9 mouse cellular contexts compared by ENCODE assay signal in the genomic region with DNA sequence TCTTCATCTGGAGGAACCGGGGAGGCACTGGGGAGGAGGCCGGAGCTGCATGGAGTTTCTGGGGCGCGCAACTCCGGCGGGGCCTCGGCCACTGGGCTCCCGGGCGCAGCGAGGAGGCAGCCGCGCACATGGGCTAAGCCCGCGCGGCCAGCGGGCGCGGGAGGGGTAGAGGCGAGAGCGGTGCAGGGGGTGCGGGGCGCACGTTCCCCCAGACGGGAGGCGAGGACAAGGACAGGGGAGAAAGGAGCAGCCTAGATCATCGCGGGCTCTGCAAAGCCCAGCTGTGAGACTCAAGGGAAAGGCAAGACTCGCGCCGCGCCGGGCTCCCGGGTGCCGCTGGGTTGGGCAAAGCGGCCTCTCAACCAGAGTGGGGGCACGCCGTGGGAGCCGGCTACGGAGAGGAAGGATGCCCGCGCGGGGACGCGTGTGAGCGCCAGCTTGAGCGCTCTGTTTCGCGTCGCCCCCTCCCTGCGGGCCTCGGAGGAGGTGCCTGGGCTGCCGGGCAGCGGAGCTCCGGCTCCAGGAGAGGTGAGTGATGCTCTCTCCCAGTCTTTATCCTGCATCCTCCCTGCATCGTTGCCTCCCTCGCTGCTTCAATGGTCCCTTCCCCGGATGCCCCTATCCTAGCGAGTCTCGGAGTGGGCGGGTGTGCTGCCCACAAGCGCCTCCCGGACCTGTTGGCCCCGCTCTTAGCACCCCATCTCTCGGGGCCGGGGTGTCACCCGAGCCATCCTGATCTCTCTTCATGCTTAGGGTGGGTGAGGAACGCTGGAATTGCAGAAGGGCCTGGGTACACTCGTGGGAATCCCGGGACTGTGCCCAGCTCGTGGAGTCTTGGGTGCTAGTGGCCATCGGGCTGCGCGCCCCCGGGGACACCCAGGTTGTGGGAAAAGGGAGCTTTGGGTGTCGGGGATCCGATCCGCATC.
DNase-seq lines count a peak whose midpoint lies in the region; ATAC-seq lines count a peak whose summit lies in the region.
"Had no signal": no experiment of that assay in that cellular context is flagged by ENCODE, and none has a peak within 500 bp of the region (broad histone marks: within the 10 kb centered on the region; RNA-seq: fewer than 3 reads in every experiment).

No protein-coding gene starts in this region.

- no peaks in the 10 kb centered on the region for H3K36me3 ChIP-seq in embryonic facial prominence, embryonic 13.5 days
- no peaks in the 10 kb centered on the region for H3K36me3 ChIP-seq in midbrain, embryonic 13.5 days

- no peaks in the 10 kb centered on the region for H3K9me3 ChIP-seq in embryonic facial prominence, embryonic 13.5 days
- no peaks in the 10 kb centered on the region for H3K9me3 ChIP-seq in midbrain, embryonic 13.5 days

- DNase-seq in gastrocnemius, postnatal 10 days = peak; percentile 9
- DNase-seq in gastrocnemius, postnatal 14 days = no peak
- peak; percentile 41 for DNase-seq in ZHBTc4 (ENCODE audit: low read depth, low spot score)
- DNase-seq in layer of hippocampus, adult 18-20 months (ENCODE audit: low spot score in 2 of 2) = peak; percentile 73
- DNase-seq in c-Kit-positive CD71-positive TER-119-positive erythroid progenitor cells, embryonic 14.5 days (ENCODE audit: low spot score) = no peak

- peak; percentile 45 for ATAC-seq in embryonic facial prominence, embryonic 13.5 days (ENCODE audit: insufficient number of reproducible peaks, insufficient read depth, low FRiP score, low TSS enrichment, low read depth)
- ATAC-seq in midbrain, embryonic 13.5 days = peak; percentile 87
- ATAC-seq in granulocyte monocyte progenitor cell, adult 5-6 weeks (replicated peaks; ENCODE audit: poor library complexity, severe bottlenecking) = no peak

- H3K4me2 ChIP-seq in embryonic facial prominence, embryonic 13.5 days = peak overlapping the region; percentile 96
- H3K4me2 ChIP-seq in midbrain, embryonic 13.5 days (replicated peaks) = peak overlapping the region; percentile 98

- H3K4me3 ChIP-seq in embryonic facial prominence, embryonic 13.5 days = peak overlapping the region; percentile 53
- H3K4me3 ChIP-seq in midbrain, embryonic 13.5 days (replicated peaks) = peak overlapping the region; percentile 59
- H3K4me3 ChIP-seq: erythroblast, embryonic 14.5 days had no signal

- H3K27me3 ChIP-seq in embryonic facial prominence, embryonic 13.5 days = peaks cover 67% of the 10 kb centered on the region
- peaks cover 56% of the 10 kb centered on the region for H3K27me3 ChIP-seq in midbrain, embryonic 13.5 days

- peaks cover 21% of the 10 kb centered on the region for H3K4me1 ChIP-seq in embryonic facial prominence, embryonic 13.5 days
- H3K4me1 ChIP-seq in midbrain, embryonic 13.5 days (replicated peaks) = peaks cover 18% of the 10 kb centered on the region

- intact Hi-C loops in gastrocnemius, postnatal 14 days (cut with DNase I; ENCODE audit: low total_unique reads) = no loop called here

- peak overlapping the region; percentile 67 for H3K9ac ChIP-seq in embryonic facial prominence, embryonic 13.5 days
- peak overlapping the region; percentile 72 for H3K9ac ChIP-seq in midbrain, embryonic 13.5 days (replicated peaks)

- under 1% methylated on average over 77 of the region's 77 CpGs for WGBS in embryonic facial prominence, embryonic 13.5 days
- under 1% methylated on average over 75 of the region's 77 CpGs for WGBS in midbrain, embryonic 13.5 days

- H3K27ac ChIP-seq in embryonic facial prominence, embryonic 13.5 days = no peak overlapping the region
- peak overlapping the region; percentile 30; the same call in 1 of the 2 replicates for H3K27ac ChIP-seq in midbrain, embryonic 13.5 days

Comparison
In these comparisons a context has a peak if more than half of its experiments do, and no peak if none do; other contexts are left out.
1. DNase-seq: peak in gastrocnemius, postnatal 10 days (single experiment), ZHBTc4 (single experiment) and layer of hippocampus, adult 18-20 months (2 of 2); none in gastrocnemius, postnatal 14 days (single experiment) and c-Kit-positive CD71-positive TER-119-positive erythroid progenitor cells, embryonic 14.5 days (single experiment).